Mouse (Mus musculus): ENCODE measurements at regions not wholly inside any gene's neighbourhood (a gene's known extent, or its start where the extent isn't known, plus 50 kb on each side); places are given as distances from the start of the nearest gene placed in this dataset.

DNA sequence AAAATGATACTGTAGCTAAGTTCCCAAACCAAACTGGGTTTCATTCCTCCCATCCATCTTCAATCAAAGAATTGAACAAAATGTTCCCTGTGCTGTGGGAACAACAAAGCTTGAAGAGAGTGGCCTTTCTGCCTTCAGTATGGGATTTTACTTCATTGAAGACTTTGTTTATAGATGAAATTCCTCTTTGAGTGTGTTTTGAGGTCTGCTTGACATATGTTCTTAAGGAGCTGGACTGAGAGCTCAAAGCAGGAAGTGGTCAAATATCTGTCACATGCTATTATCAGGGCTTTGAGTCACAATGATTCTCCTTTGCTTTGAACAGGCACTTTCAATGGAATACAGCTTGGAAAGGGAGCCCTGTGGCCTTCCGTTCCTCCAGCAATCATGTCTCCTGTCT is 105.2 kb upstream of the Ccdc122 start:
- DNase-seq (ENCODE audit: low read depth, low spot score), result no peak
- no peaks in the 10 kb centered on the region for H3K36me3 ChIP-seq (ENCODE audit: control insufficient read depth, insufficient read depth, low read length, poor library complexity, severe bottlenecking)
- no peaks in the 10 kb centered on the region for H3K27me3 ChIP-seq (ENCODE audit: control insufficient read depth, insufficient read depth, low read length, poor library complexity, severe bottlenecking)

DNA sequence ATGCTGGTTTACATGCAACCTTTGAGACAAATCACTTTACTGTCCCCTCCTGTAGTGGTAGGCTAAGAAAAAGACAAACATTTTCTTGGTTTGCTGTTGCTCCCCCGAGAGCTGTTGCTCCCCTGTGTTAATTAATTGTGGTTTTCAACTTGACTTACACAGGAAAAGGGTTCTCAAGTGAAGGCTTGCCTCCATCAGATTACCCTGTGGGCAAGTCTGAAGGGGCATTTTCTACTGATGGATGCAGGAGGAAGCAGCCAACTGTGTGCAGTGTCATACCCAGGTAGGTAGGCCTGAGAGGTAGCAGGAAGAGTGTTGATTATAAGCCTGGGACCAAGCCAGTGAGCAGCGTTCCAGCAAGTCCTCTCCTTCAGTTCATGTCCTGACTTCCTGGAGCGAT is 107.0 kb upstream of the Ccdc122 start:
- no peaks in the 10 kb centered on the region for H3K27me3 ChIP-seq (ENCODE audit: control insufficient read depth, insufficient read depth, low read length, poor library complexity, severe bottlenecking)
- DNase-seq (ENCODE audit: low read depth, low spot score), result no peak
- no peaks in the 10 kb centered on the region for H3K36me3 ChIP-seq (ENCODE audit: control insufficient read depth, insufficient read depth, low read length, poor library complexity, severe bottlenecking)

DNA sequence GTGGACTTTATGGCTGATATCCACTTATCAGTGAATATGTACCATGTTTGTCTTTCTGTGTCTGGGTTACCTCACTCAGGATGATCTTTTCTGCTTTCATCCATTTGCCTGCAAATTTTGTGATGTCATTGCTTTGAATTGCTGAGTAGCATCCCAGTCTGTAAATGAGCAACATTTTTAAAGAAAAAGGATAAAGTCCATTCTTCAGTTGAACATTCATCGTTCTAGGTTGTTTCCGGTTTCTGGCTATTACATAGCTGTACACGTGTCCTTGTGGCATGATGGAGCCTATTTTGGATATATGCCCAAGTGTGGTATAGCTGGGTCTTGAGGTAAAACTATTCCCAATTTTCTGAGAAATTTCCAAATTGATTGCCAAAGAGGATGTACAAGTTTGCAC is 107.9 kb upstream of the Ccdc122 start:
- Histone ChIP-seq H3K36me3 (ENCODE audit: control insufficient read depth, insufficient read depth, low read length, poor library complexity, severe bottlenecking) (no peaks in the 10 kb centered on the region), H3K27me3 (ENCODE audit: control insufficient read depth, insufficient read depth, low read length, poor library complexity, severe bottlenecking) (no peaks in the 10 kb centered on the region)

DNA sequence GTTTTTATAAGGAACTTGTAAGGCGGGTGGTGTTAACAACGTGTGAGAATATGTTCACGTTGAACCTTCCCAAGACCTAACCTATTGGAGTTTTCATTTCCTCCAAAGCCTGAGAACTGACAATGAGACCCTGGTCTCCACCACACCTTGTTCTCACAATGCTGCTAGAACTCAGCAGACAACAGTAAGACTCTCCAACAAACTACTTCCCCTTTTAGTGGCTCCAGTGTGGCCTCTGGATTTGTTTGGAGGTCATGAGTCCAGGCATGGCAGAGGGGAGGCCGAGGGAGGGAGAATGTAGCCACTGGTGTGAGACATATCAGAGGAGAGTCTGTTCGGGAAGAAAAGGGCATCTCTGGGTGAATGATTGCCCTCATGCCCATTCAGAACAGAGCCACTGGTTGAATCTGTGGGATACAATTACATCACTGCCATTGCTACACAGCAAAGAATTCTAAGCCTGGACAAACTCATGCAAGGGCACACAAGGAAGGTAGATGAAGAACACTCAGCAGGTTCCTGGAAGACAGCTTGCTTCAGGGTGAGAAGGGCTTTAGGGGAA is 109.2 kb upstream of the Ccdc122 start:
- H3K27me3 ChIP-seq (ENCODE audit: control insufficient read depth, insufficient read depth, low read length, poor library complexity, severe bottlenecking), result no peaks in the 10 kb centered on the region
- DNase-seq (ENCODE audit: low read depth, low spot score), result no peak
- H3K36me3 ChIP-seq (ENCODE audit: control insufficient read depth, insufficient read depth, low read length, poor library complexity, severe bottlenecking), result no peaks in the 10 kb centered on the region

More for the DNA sequence above, 107.9 kb upstream of the Ccdc122 start:
- DNase-seq (ENCODE audit: low read depth, low spot score), result no peak

DNA sequence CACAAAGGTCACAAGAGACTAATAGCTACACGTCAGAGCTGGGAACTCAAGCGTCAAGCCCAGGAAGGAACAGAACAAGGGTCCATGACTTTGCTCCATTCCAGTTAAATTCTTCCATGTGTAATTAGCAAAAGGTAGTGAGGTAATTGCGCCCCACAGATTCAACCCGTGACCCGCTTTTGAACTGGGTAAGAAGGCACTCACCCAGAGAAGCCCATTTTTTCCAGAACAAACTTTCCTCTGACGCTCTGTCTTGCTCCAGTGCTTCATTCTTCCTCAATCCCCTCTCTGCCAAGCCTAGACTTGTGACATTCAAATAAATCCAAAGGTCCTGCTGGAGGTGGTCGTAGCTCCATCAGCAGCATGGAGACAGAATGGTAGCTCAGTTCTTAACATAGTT is 110.2 kb upstream of the Ccdc122 start:
- H3K27me3 ChIP-seq (ENCODE audit: control insufficient read depth, insufficient read depth, low read length, poor library complexity, severe bottlenecking), result no peaks in the 10 kb centered on the region
- no peak for DNase-seq (ENCODE audit: low read depth, low spot score)
- no peaks in the 10 kb centered on the region for H3K36me3 ChIP-seq (ENCODE audit: control insufficient read depth, insufficient read depth, low read length, poor library complexity, severe bottlenecking)

DNA sequence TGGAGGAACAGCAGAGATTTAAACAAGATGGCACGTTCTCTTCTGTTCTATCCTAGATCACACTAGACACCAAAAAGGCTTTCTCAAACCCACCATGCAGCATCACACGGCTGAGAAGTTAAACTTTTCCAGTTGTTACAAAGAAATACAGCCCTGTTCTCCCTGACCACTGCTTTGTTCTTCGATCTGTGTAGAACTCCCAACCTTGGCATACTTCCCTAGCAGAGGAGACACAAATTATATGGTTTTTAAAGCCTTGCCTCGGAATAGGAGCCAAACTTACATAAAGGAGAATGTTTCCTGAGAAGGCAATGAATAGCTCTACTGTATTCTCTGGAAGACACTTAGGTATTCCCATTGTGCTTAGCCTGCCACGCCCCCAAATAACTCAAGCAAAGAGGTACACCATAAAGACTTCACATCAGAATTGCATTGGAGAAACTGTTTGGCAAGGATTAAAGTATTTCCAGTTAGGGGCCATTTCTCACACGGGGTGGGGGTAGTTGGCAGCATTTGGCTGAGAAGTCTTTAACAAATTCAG is 114.1 kb upstream of the Ccdc122 start:
- no peaks in the 10 kb centered on the region for H3K27me3 ChIP-seq (ENCODE audit: control insufficient read depth, insufficient read depth, low read length, poor library complexity, severe bottlenecking)
- DNase-seq (ENCODE audit: low read depth, low spot score), result no peak
- H3K36me3 ChIP-seq (ENCODE audit: control insufficient read depth, insufficient read depth, low read length, poor library complexity, severe bottlenecking), result no peaks in the 10 kb centered on the region

DNA sequence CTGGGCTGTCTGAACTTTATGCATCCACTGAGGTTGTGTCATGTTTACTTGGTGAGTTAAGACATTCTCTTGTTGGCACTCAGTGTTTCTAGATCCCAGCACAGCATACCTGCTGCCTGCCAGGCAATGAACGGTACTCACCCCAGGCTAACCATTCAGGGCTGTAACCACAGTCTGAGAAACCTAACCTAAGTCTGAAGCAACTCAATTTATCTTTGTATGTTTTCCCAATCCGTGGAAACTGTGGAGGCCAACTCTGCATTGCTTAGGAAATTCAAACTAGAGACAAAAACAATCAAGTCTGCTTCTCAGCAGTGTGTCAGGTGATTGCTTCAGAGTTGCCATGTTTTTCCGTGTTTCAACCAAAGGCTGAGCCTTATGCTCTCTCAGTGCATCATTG is 118.5 kb upstream of the Ccdc122 start:
- Histone ChIP-seq H3K27me3 (ENCODE audit: control insufficient read depth, insufficient read depth, low read length, poor library complexity, severe bottlenecking) (no peaks in the 10 kb centered on the region; the same call in 1 of the 2 replicates), H3K36me3 (ENCODE audit: control insufficient read depth, insufficient read depth, low read length, poor library complexity, severe bottlenecking) (no peaks in the 10 kb centered on the region)
- DNase-seq (ENCODE audit: low read depth, low spot score), result no peak

DNA sequence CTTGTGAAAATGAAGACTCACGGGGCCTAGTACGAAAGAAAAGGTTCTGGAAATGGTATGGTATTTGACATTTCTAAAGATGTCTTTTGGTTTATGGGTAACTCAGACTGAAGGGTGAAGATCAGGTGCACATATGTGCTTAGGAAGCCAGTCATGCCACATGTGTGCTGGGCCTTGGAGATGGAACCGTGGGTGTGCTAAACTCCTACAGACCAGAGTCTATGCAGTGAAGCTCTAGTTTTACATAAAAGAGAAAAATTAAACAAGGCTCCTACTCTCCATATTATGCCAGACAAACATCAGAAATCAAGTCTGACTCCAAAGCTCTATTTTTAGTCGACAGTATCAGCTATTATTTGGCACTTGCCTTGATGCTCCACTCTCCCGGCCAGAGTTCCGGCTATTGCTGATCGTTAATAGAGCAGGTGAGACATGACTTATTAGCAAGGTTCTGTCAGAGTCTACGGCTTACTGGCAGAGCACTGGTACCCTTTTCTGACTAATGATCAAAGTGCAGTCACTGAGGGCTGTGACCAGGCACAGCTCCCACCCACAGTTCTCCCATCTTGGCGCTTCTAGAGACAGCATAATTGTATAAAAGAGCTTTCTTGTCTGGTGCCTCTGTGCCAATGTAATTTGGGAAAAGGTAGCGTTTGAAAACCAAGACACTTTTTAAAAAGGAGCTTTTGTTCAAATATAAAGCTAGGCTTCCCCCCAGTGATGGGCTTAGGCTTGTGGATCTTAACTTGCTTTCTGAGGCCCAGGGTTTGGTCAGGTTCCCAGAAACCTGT is 119.2 kb upstream of the Ccdc122 start:
- H3K36me3 ChIP-seq (ENCODE audit: control insufficient read depth, insufficient read depth, low read length, poor library complexity, severe bottlenecking), result no peaks in the 10 kb centered on the region
- no peak for DNase-seq (ENCODE audit: low read depth, low spot score)

DNA sequence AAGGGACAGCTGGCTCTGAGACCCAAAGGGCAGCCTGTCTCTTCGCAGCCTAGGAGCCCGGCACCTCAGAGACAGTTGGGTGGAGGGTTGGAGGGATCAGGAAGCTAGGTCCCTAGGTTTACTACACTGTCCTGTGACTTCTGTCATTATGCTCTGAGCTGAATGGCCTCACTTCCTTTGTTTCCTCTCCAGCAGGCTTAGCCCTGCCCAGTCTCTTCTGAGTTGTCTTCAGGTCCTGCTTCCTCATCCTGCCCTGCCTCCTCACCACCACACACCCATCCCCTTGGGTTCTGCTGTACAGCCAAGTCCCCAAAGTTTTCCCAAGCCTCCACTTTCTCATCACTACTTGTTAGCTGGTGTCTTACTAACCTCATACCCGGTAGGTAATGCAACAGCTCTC is 122.7 kb upstream of the Ccdc122 start:
- no peak for DNase-seq (ENCODE audit: low read depth, low spot score)
- no peaks in the 10 kb centered on the region for H3K36me3 ChIP-seq (ENCODE audit: control insufficient read depth, insufficient read depth, low read length, poor library complexity, severe bottlenecking)
- H3K27me3 ChIP-seq (ENCODE audit: control insufficient read depth, insufficient read depth, low read length, poor library complexity, severe bottlenecking), result no peaks in the 10 kb centered on the region; the same call in 1 of the 2 replicates

More for the DNA sequence above, 119.2 kb upstream of the Ccdc122 start:
- no peaks in the 10 kb centered on the region; the same call in 1 of the 2 replicates for H3K27me3 ChIP-seq (ENCODE audit: control insufficient read depth, insufficient read depth, low read length, poor library complexity, severe bottlenecking)

DNA sequence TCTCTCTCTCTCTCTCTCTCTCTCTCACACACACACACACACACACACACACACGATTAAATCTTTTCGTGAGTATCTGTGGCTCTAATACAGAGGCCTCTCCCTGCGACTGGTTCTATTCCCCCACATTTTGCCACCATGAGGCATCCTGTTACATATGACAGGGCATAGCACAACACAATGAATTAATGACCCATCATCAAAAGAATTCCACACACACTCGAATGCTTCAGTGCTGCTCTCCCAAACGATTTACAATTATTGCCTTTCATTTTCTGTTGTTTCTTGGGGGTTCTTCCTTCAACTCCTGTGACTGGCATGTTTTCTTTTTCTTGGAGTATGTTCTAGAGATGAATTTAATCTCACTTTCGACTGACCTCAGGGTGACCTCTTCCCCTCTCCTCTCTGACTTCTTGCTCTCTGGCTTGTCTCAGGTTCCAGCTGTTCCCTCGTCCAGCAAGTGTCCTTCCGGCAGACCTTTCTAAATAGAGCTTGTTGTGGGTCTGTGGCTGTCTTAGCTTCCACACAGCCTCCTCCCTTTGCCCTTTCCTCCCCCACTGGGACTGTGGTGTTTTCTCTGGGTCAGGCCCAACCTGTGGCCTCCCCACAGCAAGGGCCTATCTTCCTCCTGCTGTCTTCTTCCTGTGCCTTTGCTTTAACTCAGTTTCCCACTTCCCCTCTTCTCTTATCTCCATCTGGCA is 124.1 kb upstream of the Ccdc122 start:
- H3K36me3 ChIP-seq (ENCODE audit: control insufficient read depth, insufficient read depth, low read length, poor library complexity, severe bottlenecking), result no peaks in the 10 kb centered on the region
- DNase-seq (ENCODE audit: low read depth, low spot score), result no peak
- H3K27me3 ChIP-seq (ENCODE audit: control insufficient read depth, insufficient read depth, low read length, poor library complexity, severe bottlenecking), result no peaks in the 10 kb centered on the region; the same call in 1 of the 2 replicates

DNA sequence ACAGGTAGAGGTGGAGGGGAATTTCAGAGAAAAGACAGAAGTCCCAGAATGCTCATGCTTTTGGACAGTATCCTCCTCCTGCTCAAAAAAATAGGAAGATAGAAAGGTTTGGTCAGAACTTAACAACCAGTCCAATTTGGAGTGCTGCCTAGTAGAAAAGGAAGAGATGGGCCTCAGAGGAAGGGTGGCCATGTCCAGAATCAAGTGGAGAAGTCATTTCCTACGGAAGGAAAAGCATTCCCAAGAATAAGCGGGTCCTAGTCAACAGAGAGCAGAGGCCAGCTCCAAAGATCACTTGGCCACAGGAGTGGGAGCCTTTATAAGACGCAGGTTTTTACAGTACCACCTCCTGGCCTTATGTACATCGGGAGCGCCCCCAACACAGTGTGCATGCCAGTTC is 125.3 kb upstream of the Ccdc122 start:
- DNase-seq (ENCODE audit: low read depth, low spot score), result no peak
- no peaks in the 10 kb centered on the region; the same call in 1 of the 2 replicates for H3K27me3 ChIP-seq (ENCODE audit: control insufficient read depth, insufficient read depth, low read length, poor library complexity, severe bottlenecking)
- H3K36me3 ChIP-seq (ENCODE audit: control insufficient read depth, insufficient read depth, low read length, poor library complexity, severe bottlenecking), result no peaks in the 10 kb centered on the region

DNA sequence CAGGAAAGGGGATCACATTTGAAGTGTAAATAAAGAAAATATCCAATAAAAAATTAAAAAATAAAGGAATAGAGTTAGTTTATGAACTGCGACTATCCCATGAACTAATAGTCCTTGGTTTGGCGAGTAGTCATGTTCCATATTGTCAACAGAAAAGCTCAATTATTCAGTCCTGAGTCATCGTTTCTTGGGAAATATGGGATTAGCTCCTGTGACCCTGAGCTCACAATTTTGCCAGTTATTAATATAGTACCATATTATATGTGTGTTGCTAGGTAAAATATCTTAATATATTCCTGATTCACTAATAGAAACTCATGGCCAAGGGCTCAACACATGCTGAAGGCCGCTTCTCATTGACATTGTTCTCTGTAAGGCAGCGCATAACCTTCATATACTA is 126.4 kb upstream of the Ccdc122 start:
- no peak for DNase-seq (ENCODE audit: low read depth, low spot score)
- H3K36me3 ChIP-seq (ENCODE audit: control insufficient read depth, insufficient read depth, low read length, poor library complexity, severe bottlenecking), result no peaks in the 10 kb centered on the region
- H3K27me3 ChIP-seq (ENCODE audit: control insufficient read depth, insufficient read depth, low read length, poor library complexity, severe bottlenecking), result no peaks in the 10 kb centered on the region

DNA sequence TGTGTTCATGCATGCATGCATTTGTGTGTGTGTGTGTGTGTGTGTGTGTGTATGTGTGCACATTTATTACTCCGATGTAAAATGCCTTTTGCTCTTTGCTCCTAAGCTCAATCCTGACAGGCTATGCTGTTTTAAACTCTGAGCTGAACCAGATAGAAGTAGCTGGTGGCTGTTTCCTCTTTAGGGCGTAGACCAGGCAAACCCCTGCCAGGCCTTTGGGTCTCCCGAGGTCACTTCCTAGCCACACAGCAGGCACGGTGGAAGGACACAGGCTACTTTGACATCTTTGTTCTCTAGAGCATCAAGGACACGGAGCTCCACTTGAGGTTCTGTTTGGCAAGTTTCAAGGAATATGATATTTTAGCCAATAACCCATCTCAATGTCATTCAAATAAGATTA is 128.6 kb upstream of the Ccdc122 start:
- Histone ChIP-seq H3K27me3 (ENCODE audit: control insufficient read depth, insufficient read depth, low read length, poor library complexity, severe bottlenecking) (no peaks in the 10 kb centered on the region), H3K36me3 (ENCODE audit: control insufficient read depth, insufficient read depth, low read length, poor library complexity, severe bottlenecking) (no peaks in the 10 kb centered on the region)
- no peak for DNase-seq (ENCODE audit: low read depth, low spot score)

DNA sequence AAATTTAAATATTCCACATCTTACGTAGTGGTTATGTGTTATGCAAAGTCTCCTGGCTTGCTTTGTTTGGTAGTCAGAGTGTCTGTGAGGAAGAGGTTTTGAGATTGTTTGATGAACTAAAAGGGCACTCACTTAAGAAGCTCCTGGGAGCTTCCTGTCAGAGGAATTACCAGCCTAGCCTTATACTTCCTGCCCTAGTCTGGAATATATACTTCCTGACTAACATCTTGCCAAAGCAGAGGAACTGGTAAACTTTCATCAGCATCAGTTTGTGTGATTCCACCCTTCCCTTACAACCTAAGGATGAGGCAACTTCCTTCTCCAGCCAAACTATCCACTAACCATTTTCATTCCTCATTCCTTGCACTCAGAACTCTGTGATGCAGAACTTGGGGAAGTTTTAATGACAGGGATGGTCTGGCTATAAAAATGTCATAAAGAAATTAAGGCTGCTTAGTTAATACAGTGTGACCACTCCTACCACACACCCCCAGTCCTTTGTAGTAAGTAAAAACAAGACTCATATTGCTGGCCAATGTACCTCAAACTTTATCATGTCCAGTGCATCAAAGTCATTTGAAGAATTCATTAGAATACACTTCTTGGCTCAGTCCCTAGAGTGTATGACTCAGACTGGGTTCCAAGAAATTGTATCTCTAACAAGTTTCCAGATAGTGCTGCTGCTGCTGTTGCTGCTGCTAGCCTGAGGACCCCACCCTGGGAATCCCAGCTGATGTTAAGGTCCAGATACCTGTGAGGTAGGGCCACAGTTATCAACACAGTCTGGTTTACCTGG is 133.4 kb upstream of the Ccdc122 start:
- DNase-seq (ENCODE audit: low read depth, low spot score), result no peak
- H3K27me3 ChIP-seq (ENCODE audit: control insufficient read depth, insufficient read depth, low read length, poor library complexity, severe bottlenecking), result no peaks in the 10 kb centered on the region
- H3K36me3 ChIP-seq (ENCODE audit: control insufficient read depth, insufficient read depth, low read length, poor library complexity, severe bottlenecking), result no peaks in the 10 kb centered on the region
